Mouse (Mus musculus): ENCODE measurements around the gene Golga4.

Golga4 gene

GRCm38 (mm10) chr9:118521659-118522058 lies 15.6 kb downstream of the Golga4 start:
- DNase-seq (ENCODE audit: extremely low read depth, low read depth, low spot score): no peak

- DNase-seq (ENCODE audit: extremely low read depth, low read depth, low spot score): no peak
These were observed 17.7 kb downstream of the Golga4 start for GRCm38 (mm10) chr9:118523738-118524137.

- no peak for DNase-seq (ENCODE audit: extremely low read depth, low read depth, low spot score)
These were observed 21.0 kb downstream of the Golga4 start for GRCm38 (mm10) chr9:118527056-118527455.

- DNase-seq (ENCODE audit: extremely low read depth, low read depth, low spot score): peak; percentile 63
These were observed 23.7 kb downstream of the Golga4 start for GRCm38 (mm10) chr9:118529783-118530182.

- DNase-seq (ENCODE audit: extremely low read depth, low read depth, low spot score): peak; percentile 49
These were observed 24.6 kb downstream of the Golga4 start for GRCm38 (mm10) chr9:118530679-118531078.

GRCm38 (mm10) chr9:118532516-118533205 lies 26.6 kb downstream of the Golga4 start:
- DNase-seq (ENCODE audit: extremely low read depth, low read depth, low spot score): no peak

GRCm38 (mm10) chr9:118536946-118537345 lies 30.9 kb downstream of the Golga4 start:
- no peak for DNase-seq (ENCODE audit: extremely low read depth, low read depth, low spot score)

GRCm38 (mm10) chr9:118537463-118538339 lies 31.6 kb downstream of the Golga4 start:
- DNase-seq (ENCODE audit: extremely low read depth, low read depth, low spot score): no peak

GRCm38 (mm10) chr9:118541851-118542250 lies 35.8 kb downstream of the Golga4 start:
- DNase-seq (ENCODE audit: extremely low read depth, low read depth, low spot score): no peak

- no peak for DNase-seq (ENCODE audit: extremely low read depth, low read depth, low spot score)
These were observed 39.1 kb downstream of the Golga4 start for GRCm38 (mm10) chr9:118545146-118545545.

- no peak for DNase-seq (ENCODE audit: extremely low read depth, low read depth, low spot score)
These were observed 42.6 kb downstream of the Golga4 start for GRCm38 (mm10) chr9:118548651-118549050.

GRCm38 (mm10) chr9:118556951-118557780 lies 51.1 kb downstream of the Golga4 start:
- no peak for DNase-seq (ENCODE audit: extremely low read depth, low read depth, low spot score)

- DNase-seq (ENCODE audit: extremely low read depth, low read depth, low spot score): no peak
These were observed 57.3 kb downstream of the Golga4 start for GRCm38 (mm10) chr9:118563356-118563755.

GRCm38 (mm10) chr9:118563866-118564265 lies 57.8 kb downstream of the Golga4 start:
- DNase-seq (ENCODE audit: extremely low read depth, low read depth, low spot score): no peak

- no peak for DNase-seq (ENCODE audit: extremely low read depth, low read depth, low spot score)
These were observed 58.6 kb downstream of the Golga4 start for GRCm38 (mm10) chr9:118564696-118565095.

GRCm38 (mm10) chr9:118569328-118569727 lies 63.3 kb downstream of the Golga4 start:
- DNase-seq (ENCODE audit: extremely low read depth, low read depth, low spot score): no peak

GRCm38 (mm10) chr9:118570865-118571264 lies 64.8 kb downstream of the Golga4 start:
- no peak for DNase-seq (ENCODE audit: extremely low read depth, low read depth, low spot score)

- no peak for DNase-seq (ENCODE audit: extremely low read depth, low read depth, low spot score)
These were observed 65.6 kb downstream of the Golga4 start for GRCm38 (mm10) chr9:118571701-118572100.

GRCm38 (mm10) chr9:118574911-118575310 lies 68.8 kb downstream of the Golga4 start:
- DNase-seq (ENCODE audit: extremely low read depth, low read depth, low spot score): no peak

GRCm38 (mm10) chr9:118580371-118580770 lies 74.3 kb downstream of the Golga4 start:
- no peak for DNase-seq (ENCODE audit: extremely low read depth, low read depth, low spot score)

GRCm38 (mm10) chr9:118582757-118583156 lies 76.7 kb downstream of the Golga4 start:
- DNase-seq (ENCODE audit: extremely low read depth, low read depth, low spot score): no peak

Data from fat pad, adult 2 months (tissue).